Mouse (Mus musculus): ENCODE measurements around the gene Jak2. TPM values are rescaled to one million over a fixed set of nuclear protein-coding genes. Genes with fewer than 3 reads are reported as not detected.

Gene Jak2
- polyA plus RNA-seq, 1 experiment from 2014 or later, result 6.1 TPM

- Histone ChIP-seq H3K4me3 (no peak overlapping the region), H3K27me3 (ENCODE audit: poor library complexity, severe bottlenecking) (peaks cover 5% of the 10 kb centered on the region; the same call in 1 of the 2 replicates), H3K36me3 (replicated peaks) (no peaks in the 10 kb centered on the region), H3K27ac (no peak overlapping the region), H3K9me3 (no peaks in the 10 kb centered on the region), H3K4me1 (peaks cover 14% of the 10 kb centered on the region)
- DNase-seq (ENCODE audit: extremely low spot score, low spot score), result no peak
- WGBS, result 81% methylated on average over 6 of the region's 6 CpGs
Observed at GRCm38 (mm10) chr19:29232738-29233137, 18.9 kb upstream of the Jak2 start.

- Histone ChIP-seq H3K27ac (no peak overlapping the region), H3K27me3 (ENCODE audit: poor library complexity, severe bottlenecking) (no peaks in the 10 kb centered on the region), H3K36me3 (replicated peaks) (no peaks in the 10 kb centered on the region), H3K4me3 (no peak overlapping the region), H3K4me1 (peaks cover 29% of the 10 kb centered on the region), H3K9me3 (no peaks in the 10 kb centered on the region)
- WGBS, result 53% methylated on average over 9 of the region's 9 CpGs
- DNase-seq (ENCODE audit: extremely low spot score, low spot score), result no peak
Observed at GRCm38 (mm10) chr19:29236658-29237385, 14.8 kb upstream of the Jak2 start.

GRCm38 (mm10) chr19:29238171-29238570, 13.5 kb upstream of the Jak2 start:
- 70% methylated on average over 9 of the region's 9 CpGs for WGBS
- H3K27me3 ChIP-seq (ENCODE audit: poor library complexity, severe bottlenecking), result no peaks in the 10 kb centered on the region
- no peaks in the 10 kb centered on the region for H3K36me3 ChIP-seq (replicated peaks)
- H3K27ac ChIP-seq, result no peak overlapping the region
- H3K9me3 ChIP-seq, result no peaks in the 10 kb centered on the region
- H3K4me3 ChIP-seq, result no peak overlapping the region
- peaks cover 29% of the 10 kb centered on the region for H3K4me1 ChIP-seq
- DNase-seq (ENCODE audit: extremely low spot score, low spot score), result no peak

DNA sequence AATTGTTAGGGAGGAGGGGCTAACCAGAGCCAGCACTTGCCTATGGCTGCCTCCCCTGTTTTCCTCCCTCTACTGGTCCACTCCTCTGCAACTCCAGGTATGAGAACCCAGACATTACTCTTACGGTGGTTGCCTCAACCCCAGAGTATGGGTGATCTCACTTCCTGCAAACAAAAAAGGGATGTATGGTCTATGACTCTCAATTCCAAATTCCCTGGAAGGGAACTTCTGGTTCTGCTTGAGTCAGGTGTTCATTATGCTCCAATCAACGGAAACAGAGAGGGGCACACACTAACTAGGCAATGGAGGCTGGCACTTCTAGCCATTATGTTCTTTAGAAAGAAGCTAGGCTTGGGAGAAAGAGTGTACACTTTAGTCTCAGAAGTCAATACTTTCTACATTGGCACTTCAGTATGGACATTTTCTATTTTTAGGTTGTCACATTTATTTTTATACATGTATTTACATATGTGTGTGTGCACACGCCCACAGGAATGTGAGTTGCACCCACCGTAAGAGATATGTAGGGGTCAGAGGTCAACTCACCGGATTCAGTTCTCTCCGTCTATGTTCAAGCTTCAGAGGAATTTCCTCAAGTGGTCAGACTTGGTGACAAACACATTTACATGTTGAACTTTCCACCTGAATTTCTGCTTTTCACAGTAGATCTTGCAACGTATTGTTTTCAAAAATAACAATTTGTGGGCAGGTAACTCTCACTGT, 12.0 kb upstream of the Jak2 start:
- Histone ChIP-seq H3K36me3 (replicated peaks) (no peaks in the 10 kb centered on the region), H3K27ac (no peak overlapping the region), H3K4me3 (no peak overlapping the region), H3K9me3 (no peaks in the 10 kb centered on the region), H3K4me1 (peaks cover 23% of the 10 kb centered on the region), H3K27me3 (ENCODE audit: poor library complexity, severe bottlenecking) (no peaks in the 10 kb centered on the region)
- 84% methylated on average over 7 of the region's 7 CpGs for WGBS
- no peak for DNase-seq (ENCODE audit: extremely low spot score, low spot score)

GRCm38 (mm10) chr19:29240676-29241075, 11.0 kb upstream of the Jak2 start:
- no peaks in the 10 kb centered on the region for H3K36me3 ChIP-seq (replicated peaks)
- WGBS, result 74% methylated on average over 2 of the region's 2 CpGs
- H3K4me3 ChIP-seq, result no peak overlapping the region
- H3K27me3 ChIP-seq (ENCODE audit: poor library complexity, severe bottlenecking), result no peaks in the 10 kb centered on the region
- H3K27ac ChIP-seq, result no peak overlapping the region
- H3K9me3 ChIP-seq, result no peaks in the 10 kb centered on the region
- DNase-seq (ENCODE audit: extremely low spot score, low spot score), result no peak
- H3K4me1 ChIP-seq, result peaks cover 23% of the 10 kb centered on the region

- DNase-seq (ENCODE audit: extremely low spot score, low spot score), result no peak
- H3K27ac ChIP-seq, result no peak overlapping the region
- no peak overlapping the region for H3K4me3 ChIP-seq
- H3K36me3 ChIP-seq (replicated peaks), result no peaks in the 10 kb centered on the region
- H3K27me3 ChIP-seq (ENCODE audit: poor library complexity, severe bottlenecking), result no peaks in the 10 kb centered on the region
- H3K9me3 ChIP-seq, result no peaks in the 10 kb centered on the region
- H3K4me1 ChIP-seq, result peaks cover 23% of the 10 kb centered on the region
- WGBS, result 72% methylated on average over 10 of the region's 10 CpGs
Observed at GRCm38 (mm10) chr19:29241581-29241980, 10.0 kb upstream of the Jak2 start.

- peaks cover 4% of the 10 kb centered on the region for H3K27me3 ChIP-seq (ENCODE audit: poor library complexity, severe bottlenecking)
- H3K9me3 ChIP-seq, result no peaks in the 10 kb centered on the region
- peaks cover 49% of the 10 kb centered on the region for H3K4me1 ChIP-seq
- no peaks in the 10 kb centered on the region for H3K36me3 ChIP-seq (replicated peaks)
- 81% methylated on average over 4 of the region's 4 CpGs for WGBS
- no peak for DNase-seq (ENCODE audit: extremely low spot score, low spot score)
- H3K27ac ChIP-seq, result no peak overlapping the region
- H3K4me3 ChIP-seq, result peak overlapping the region; percentile 78
Observed at GRCm38 (mm10) chr19:29249933-29250332, 1.7 kb upstream of the Jak2 start.

DNA sequence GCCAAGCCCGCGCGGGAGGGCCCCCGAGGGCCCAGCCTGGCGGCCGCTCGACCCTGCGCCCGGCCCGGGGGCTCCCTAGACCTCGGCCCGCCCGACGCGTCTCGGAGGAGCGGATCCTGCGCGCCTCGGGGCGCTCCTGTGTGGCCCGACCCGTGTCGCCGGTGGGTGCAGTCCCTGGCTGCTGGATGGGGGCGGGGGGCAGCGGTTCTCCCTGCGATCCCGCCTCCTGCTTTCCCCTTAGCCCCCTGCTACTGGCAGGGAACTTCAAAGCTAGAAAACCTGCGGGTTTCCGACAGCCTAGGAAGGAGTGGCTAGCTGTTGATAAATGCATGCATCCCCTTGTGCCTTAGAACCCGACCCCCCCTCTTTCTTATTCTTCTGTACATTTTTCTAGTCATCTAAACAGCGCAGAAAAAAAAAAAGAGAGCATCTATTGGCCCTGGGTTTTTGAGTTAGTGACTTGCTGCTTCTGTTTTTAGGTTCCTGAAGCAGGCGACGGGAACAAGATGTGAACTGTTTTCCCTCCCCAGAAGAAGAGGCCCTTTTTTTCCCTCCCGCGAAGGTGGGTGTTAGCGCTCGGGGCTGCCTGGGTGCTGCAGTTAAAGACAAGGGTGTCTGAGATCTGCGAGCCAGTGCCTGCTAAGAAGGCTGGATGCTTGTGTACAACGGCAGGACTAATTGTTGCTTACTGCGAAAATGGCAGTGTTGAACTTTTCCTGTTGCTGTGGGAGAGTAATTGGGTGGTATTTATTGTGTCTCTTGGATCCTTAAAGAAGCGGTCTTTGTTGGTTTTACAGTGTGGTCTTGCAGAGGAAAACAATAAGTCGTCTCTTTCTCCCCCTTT, 552 bp downstream of the Jak2 start:
- 1% methylated on average over 44 of the region's 44 CpGs for WGBS
- H3K4me1 ChIP-seq, result peaks cover 54% of the 10 kb centered on the region
- H3K4me3 ChIP-seq, result peak overlapping the region; percentile 78
- no peaks in the 10 kb centered on the region for H3K36me3 ChIP-seq (replicated peaks)
- H3K27me3 ChIP-seq (ENCODE audit: poor library complexity, severe bottlenecking), result peaks cover 4% of the 10 kb centered on the region
- H3K27ac ChIP-seq, result peak overlapping the region; percentile 96
- no peaks in the 10 kb centered on the region for H3K9me3 ChIP-seq
- peak; percentile 30 for DNase-seq (ENCODE audit: extremely low spot score, low spot score)

- WGBS, result 30% methylated on average over 10 of the region's 10 CpGs
- DNase-seq (ENCODE audit: extremely low spot score, low spot score), result no peak
- H3K4me1 ChIP-seq, result peaks cover 54% of the 10 kb centered on the region
- no peaks in the 10 kb centered on the region for H3K9me3 ChIP-seq
- peak overlapping the region; percentile 78 for H3K4me3 ChIP-seq
- H3K27me3 ChIP-seq (ENCODE audit: poor library complexity, severe bottlenecking), result peaks cover 4% of the 10 kb centered on the region
- H3K27ac ChIP-seq, result no peak overlapping the region
- no peaks in the 10 kb centered on the region for H3K36me3 ChIP-seq (replicated peaks)
Observed at GRCm38 (mm10) chr19:29252831-29253545, 1.4 kb downstream of the Jak2 start.

GRCm38 (mm10) chr19:29253728-29254127, 2.1 kb downstream of the Jak2 start:
- Histone ChIP-seq H3K27ac (peak overlapping the region; percentile 46; the same call in 1 of the 2 replicates), H3K4me3 (peak overlapping the region; percentile 78), H3K9me3 (no peaks in the 10 kb centered on the region), H3K27me3 (ENCODE audit: poor library complexity, severe bottlenecking) (peaks cover 4% of the 10 kb centered on the region), H3K36me3 (replicated peaks) (no peaks in the 10 kb centered on the region), H3K4me1 (peaks cover 54% of the 10 kb centered on the region)
- WGBS, result 6% methylated on average over 9 of the region's 9 CpGs
- peak; percentile 82 for DNase-seq (ENCODE audit: extremely low spot score, low spot score)

DNA sequence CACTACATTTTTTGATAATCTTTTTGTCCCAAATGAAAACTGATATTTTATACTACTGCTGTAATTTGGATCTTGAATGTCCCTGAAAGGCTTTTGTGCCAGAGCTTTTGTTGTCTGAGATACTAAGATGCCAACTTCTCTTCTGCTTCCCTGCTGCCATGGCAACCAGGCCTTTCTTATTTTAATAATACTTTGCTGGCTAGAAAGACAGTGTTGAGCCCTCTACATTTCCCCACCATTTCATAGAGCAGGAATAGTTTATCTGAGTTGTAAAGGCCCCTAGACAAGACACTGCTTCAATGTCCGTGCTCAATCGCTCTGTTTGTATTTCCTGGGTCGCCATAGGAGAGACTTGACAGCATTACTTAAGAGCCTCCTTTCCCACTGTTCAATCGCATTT, 3.0 kb downstream of the Jak2 start:
- Histone ChIP-seq H3K9me3 (no peaks in the 10 kb centered on the region), H3K4me1 (peaks cover 51% of the 10 kb centered on the region), H3K27ac (no peak overlapping the region), H3K4me3 (peak overlapping the region; percentile 13; the same call in 1 of the 2 replicates), H3K36me3 (replicated peaks) (no peaks in the 10 kb centered on the region), H3K27me3 (ENCODE audit: poor library complexity, severe bottlenecking) (peaks cover 4% of the 10 kb centered on the region)
- WGBS, result 44% methylated on average over 4 of the region's 4 CpGs
- DNase-seq (ENCODE audit: extremely low spot score, low spot score), result no peak

GRCm38 (mm10) chr19:29255327-29256027, 3.8 kb downstream of the Jak2 start:
- Histone ChIP-seq H3K27me3 (ENCODE audit: poor library complexity, severe bottlenecking) (peaks cover 4% of the 10 kb centered on the region), H3K36me3 (replicated peaks) (no peaks in the 10 kb centered on the region), H3K9me3 (no peaks in the 10 kb centered on the region), H3K27ac (no peak overlapping the region), H3K4me3 (no peak overlapping the region), H3K4me1 (peaks cover 43% of the 10 kb centered on the region)
- DNase-seq (ENCODE audit: extremely low spot score, low spot score), result no peak
- WGBS, result 92% methylated on average over 7 of the region's 7 CpGs
